Mouse (Mus musculus) adipocyte (in vitro differentiated cells): ENCODE data around the gene Efhc2.

Experiments used
- DNase-seq: peaks from one replicate; pipeline ENCODE4 v3.0.0-alpha.2; 2016; ENCODE audit warnings: low spot score

Gene Efhc2

GRCm38 (mm10) chrX:17319126-17319583 lies at the start of gene Efhc2:
Gene Efhc2, minus strand, starts transcription at chrX:17319368.
- DNase-seq = no peak

- DNase-seq = no peak
Measured at GRCm38 (mm10) chrX:17365114-17365513, 45.9 kb upstream of the Efhc2 start.

DNA sequence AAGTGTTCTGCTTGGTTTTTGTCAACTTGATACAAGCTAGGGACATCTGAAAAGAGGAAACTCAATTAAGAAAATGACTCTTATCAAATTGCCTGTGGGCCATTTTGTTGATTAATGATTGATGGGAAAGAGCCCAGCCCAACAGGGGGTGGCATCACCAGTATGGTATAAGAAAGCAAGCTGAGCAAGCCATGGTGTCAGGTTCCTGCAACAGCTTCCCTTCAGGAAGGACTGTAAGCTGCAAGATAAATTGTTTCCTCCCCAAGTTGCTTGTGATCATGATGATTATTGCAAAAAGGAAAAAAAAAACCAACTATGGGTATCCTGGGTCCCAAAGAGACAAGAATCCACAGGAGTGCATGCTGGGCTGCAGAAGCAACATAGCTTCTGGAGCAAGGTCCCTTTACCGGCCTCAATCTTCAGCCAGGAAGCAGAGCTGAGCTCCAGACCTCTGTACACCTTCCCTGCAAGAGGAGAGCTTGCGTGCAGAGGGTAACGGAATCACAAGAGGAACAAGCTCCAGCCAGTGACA lies 18.8 kb downstream of the Efhc2 start:
- no peak for DNase-seq

GRCm38 (mm10) chrX:17283899-17284298 lies 35.3 kb downstream of the Efhc2 start:
- DNase-seq = no peak

GRCm38 (mm10) chrX:17225141-17225540 lies 94.0 kb downstream of the Efhc2 start:
- no peak for DNase-seq

- DNase-seq = peak; percentile 75
Measured at GRCm38 (mm10) chrX:17217451-17217850, 101.7 kb downstream of the Efhc2 start.

DNA sequence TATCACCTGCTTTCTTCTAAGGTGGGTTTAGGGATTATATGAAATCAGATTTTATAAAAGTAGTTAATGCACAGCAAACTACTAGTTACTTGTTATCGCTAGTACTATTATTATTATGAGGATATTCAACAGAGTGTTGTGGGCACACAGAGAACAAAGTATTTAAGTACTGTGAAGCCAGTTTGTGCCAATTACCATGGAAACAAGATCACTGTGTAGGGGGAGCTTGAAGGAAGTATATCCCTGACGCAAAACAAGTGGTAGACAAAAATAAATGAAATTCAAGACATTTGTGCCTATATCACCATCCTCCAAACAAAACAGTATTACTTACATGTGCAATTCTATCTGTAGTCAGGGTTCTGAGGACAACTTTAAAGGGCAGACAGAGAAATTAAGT lies 105.7 kb downstream of the Efhc2 start:
- DNase-seq = no peak

- DNase-seq = no peak
Measured at GRCm38 (mm10) chrX:17175748-17176147, 143.4 kb downstream of the Efhc2 start.

GRCm38 (mm10) chrX:17165638-17166037 lies 153.5 kb downstream of the Efhc2 start:
- DNase-seq = no peak
